Mouse (Mus musculus): ENCODE data around the gene Calhm2.

Calhm2 gene

GRCm38 (mm10) chr19:47137771-47138421, at the start of gene Calhm2:
Gene Calhm2, minus strand, starts transcription at chr19:47138294.
- peak; percentile 77 for DNase-seq

- no peak for DNase-seq
Observed at GRCm38 (mm10) chr19:47186514-47187275, 48.6 kb upstream of the Calhm2 start.

- DNase-seq: no peak
Observed at GRCm38 (mm10) chr19:47184736-47185135, 46.6 kb upstream of the Calhm2 start.

GRCm38 (mm10) chr19:47184221-47184620, 46.1 kb upstream of the Calhm2 start:
- no peak for DNase-seq

GRCm38 (mm10) chr19:47180011-47180410, 41.9 kb upstream of the Calhm2 start:
- no peak for DNase-seq

- DNase-seq: peak; percentile 51
Observed at GRCm38 (mm10) chr19:47179272-47179809, 41.2 kb upstream of the Calhm2 start.

- peak; percentile 72 for DNase-seq
Observed at GRCm38 (mm10) chr19:47178431-47179271, 40.6 kb upstream of the Calhm2 start, which contains the start of gene Neurl1a. Gene Neurl1a, plus strand, starts transcription at chr19:47178820.

- peak; percentile 34 for DNase-seq
Observed at GRCm38 (mm10) chr19:47178001-47178400, 39.9 kb upstream of the Calhm2 start.

GRCm38 (mm10) chr19:47176916-47177505, 38.9 kb upstream of the Calhm2 start:
- no peak for DNase-seq

GRCm38 (mm10) chr19:47175472-47175871, 37.4 kb upstream of the Calhm2 start:
- DNase-seq: no peak

GRCm38 (mm10) chr19:47174515-47174914, 36.4 kb upstream of the Calhm2 start:
- peak; percentile 53 for DNase-seq

- DNase-seq: peak; percentile 94
Observed at GRCm38 (mm10) chr19:47168793-47169412, 30.8 kb upstream of the Calhm2 start.

- DNase-seq: peak; percentile 27
Observed at GRCm38 (mm10) chr19:47168223-47168622, 30.1 kb upstream of the Calhm2 start.

- no peak for DNase-seq
Observed at GRCm38 (mm10) chr19:47167617-47168214, 29.6 kb upstream of the Calhm2 start.

GRCm38 (mm10) chr19:47166758-47167157, 28.7 kb upstream of the Calhm2 start:
- DNase-seq: no peak

GRCm38 (mm10) chr19:47163176-47163744, 25.2 kb upstream of the Calhm2 start:
- DNase-seq: no peak

GRCm38 (mm10) chr19:47161669-47162068, 23.6 kb upstream of the Calhm2 start:
- no peak for DNase-seq

GRCm38 (mm10) chr19:47157664-47158063, 19.6 kb upstream of the Calhm2 start, which contains the start of gene Calhm3:
Gene Calhm3, minus strand, starts transcription at chr19:47157764.
- no peak for DNase-seq

- DNase-seq: no peak
Observed at GRCm38 (mm10) chr19:47153767-47154166, 15.7 kb upstream of the Calhm2 start.

GRCm38 (mm10) chr19:47152062-47152369, 13.9 kb upstream of the Calhm2 start:
- DNase-seq: no peak

GRCm38 (mm10) chr19:47151332-47152061, 13.4 kb upstream of the Calhm2 start:
- DNase-seq: no peak
